Mouse (Mus musculus) brain, embryonic 14.5 days (tissue): ENCODE results near the gene Pecam1.

ENCODE experiments used
- CTCF ChIP-seq: fragments of 200-500 bp; IDR thresholded peaks from 2 replicates; pipeline ENCODE4 v1.5.1; 2012; ENCODE audit warnings: inconsistent platforms, mild to moderate bottlenecking, moderate library complexity, borderline replicate concordance; ENCODE audit not compliant: insufficient read depth, insufficient read length; ENCODE audit errors: extremely low read depth
- POLR2A ChIP-seq: fragments of 200-500 bp; IDR thresholded peaks from 2 replicates; pipeline ENCODE4 v1.6.1; 2012; ENCODE audit warnings: mild to moderate bottlenecking, inconsistent platforms, borderline replicate concordance; ENCODE audit not compliant: poor library complexity, insufficient read depth, insufficient read length, severe bottlenecking; ENCODE audit errors: extremely low read depth

GRCm38 (mm10) chr11:106658051-106658880 is 92.2 kb downstream of the Pecam1 start:
- TF ChIP-seq CTCF (no peak), POLR2A (no peak)
